Mouse (Mus musculus) myocyte (in vitro differentiated cells): Measurements from ENCODE around the gene Zfp938.

Experiments used
- MYOG ChIP-seq, 3 experiments: IDR thresholded peaks; one replicate each; pipeline ENCODE4 v1.6.1; 2011; ENCODE audit warnings: control low read depth in 2 of 3, low read depth in 2 of 3, mild to moderate bottlenecking in 2 of 3; ENCODE audit not compliant: insufficient read length in 2 of 3, control insufficient read depth in 1 of 3, insufficient read depth in 1 of 3
- POLR2A ChIP-seq: IDR thresholded peaks from one replicate; pipeline ENCODE4 v1.6.1; 2011; ENCODE audit warnings: low read depth, mild to moderate bottlenecking, control low read depth, moderate library complexity; ENCODE audit not compliant: insufficient read length
- REST ChIP-seq: IDR thresholded peaks from one replicate; pipeline ENCODE4 v1.6.1; 2011; ENCODE audit warnings: mild to moderate bottlenecking, control low read depth, moderate library complexity; ENCODE audit not compliant: insufficient read depth, insufficient read length
- SRF ChIP-seq: IDR thresholded peaks from one replicate; pipeline ENCODE4 v1.6.1; 2011; ENCODE audit warnings: low read depth; ENCODE audit not compliant: control insufficient read depth, insufficient read length
- TCF12 ChIP-seq: IDR thresholded peaks from one replicate; pipeline ENCODE4 v1.6.1; 2011; ENCODE audit warnings: mild to moderate bottlenecking, control low read depth; ENCODE audit not compliant: poor library complexity, insufficient read depth, severe bottlenecking
- TCF3 ChIP-seq: IDR thresholded peaks from one replicate; pipeline ENCODE4 v1.6.1; 2011; ENCODE audit warnings: low read depth, control low read depth; ENCODE audit not compliant: insufficient read length
- USF1 ChIP-seq: IDR thresholded peaks from one replicate; pipeline ENCODE4 v1.6.1; 2011; ENCODE audit warnings: low read depth, mild to moderate bottlenecking, control low read depth, moderate library complexity

GRCm38 (mm10) chr10:82178257-82179064 lies 62.6 kb downstream of the Zfp938 start:
- TF ChIP-seq REST (no peak), POLR2A (peak; percentile 84), TCF3 (no peak), USF1 (no peak), MYOG (IDR thresholded peaks at IDR 0.05; ENCODE audit: control insufficient read depth in 1 of 3, insufficient read depth in 1 of 3, insufficient read length in 2 of 3, low read depth in 2 of 3) (peak in 1 of 3 experiments; percentile 61), SRF (no peak), TCF12 (no peak)
